Mouse (Mus musculus) layer of hippocampus, adult 18-20 months (tissue): ENCODE measurements around the gene Zfp64. TPM values are rescaled to one million over a fixed set of nuclear protein-coding genes. Genes with fewer than 3 reads are reported as not detected.

Experiments used
- DNase-seq, 2 experiments: peaks; one replicate each; pipeline ENCODE4 v3.0.0; 2022; ENCODE audit warnings: low spot score in 2 of 2
- total RNA-seq, 2 experiments: library from RNA; stranded (reverse); gene quantifications; 2 replicates each; pipeline ENCODE4 v1.2.3; 2021

Gene Zfp64
- total RNA-seq, 2 experiments from 2014 or later, result 15.4 to 16.3 TPM

GRCm38 (mm10) chr2:168954376-168954775, 1.0 kb downstream of the Zfp64 start:
- DNase-seq, result no peak

GRCm38 (mm10) chr2:168948506-168948905, 6.9 kb downstream of the Zfp64 start:
- no peak for DNase-seq

- no peak for DNase-seq
These were observed 7.7 kb downstream of the Zfp64 start for GRCm38 (mm10) chr2:168947663-168948062.

- no peak for DNase-seq
These were observed 11.4 kb downstream of the Zfp64 start for GRCm38 (mm10) chr2:168944011-168944410.

- no peak for DNase-seq
These were observed 15.4 kb downstream of the Zfp64 start for GRCm38 (mm10) chr2:168939941-168940340.

- peak in 1 of 2 experiments; percentile 52 for DNase-seq
These were observed 16.0 kb downstream of the Zfp64 start for GRCm38 (mm10) chr2:168939261-168939933.

- DNase-seq, result no peak
These were observed 18.5 kb downstream of the Zfp64 start for GRCm38 (mm10) chr2:168936896-168937295.

GRCm38 (mm10) chr2:168935165-168935564, 20.2 kb downstream of the Zfp64 start:
- no peak for DNase-seq

GRCm38 (mm10) chr2:168931686-168932085, 23.7 kb downstream of the Zfp64 start:
- DNase-seq, result peak in 1 of 2 experiments; percentile 62

GRCm38 (mm10) chr2:168929691-168930090, 25.7 kb downstream of the Zfp64 start:
- DNase-seq, result peak; percentile 32 to 87

- no peak for DNase-seq
These were observed 28.0 kb downstream of the Zfp64 start for GRCm38 (mm10) chr2:168927401-168927800.

GRCm38 (mm10) chr2:168926257-168926810, 29.1 kb downstream of the Zfp64 start:
- peak; percentile 53 to 83 for DNase-seq

GRCm38 (mm10) chr2:168923706-168924105, 31.7 kb downstream of the Zfp64 start:
- DNase-seq, result peak; percentile 30 to 74

GRCm38 (mm10) chr2:168922466-168922865, 32.9 kb downstream of the Zfp64 start:
- DNase-seq, result no peak

- DNase-seq, result no peak
These were observed 35.4 kb downstream of the Zfp64 start for GRCm38 (mm10) chr2:168920007-168920406.

- no peak for DNase-seq
These were observed 42.3 kb downstream of the Zfp64 start for GRCm38 (mm10) chr2:168912901-168913721.

GRCm38 (mm10) chr2:168912051-168912891, 43.1 kb downstream of the Zfp64 start:
- DNase-seq, result no peak

GRCm38 (mm10) chr2:168911527-168911926, 43.9 kb downstream of the Zfp64 start:
- no peak for DNase-seq

- DNase-seq, result peak in 1 of 2 experiments; percentile 38
These were observed 49.4 kb downstream of the Zfp64 start for GRCm38 (mm10) chr2:168906022-168906421.

GRCm38 (mm10) chr2:168904846-168905245, 50.5 kb downstream of the Zfp64 start:
- DNase-seq, result no peak

GRCm38 (mm10) chr2:168904188-168904587, 51.2 kb downstream of the Zfp64 start:
- DNase-seq, result peak in 1 of 2 experiments; percentile 65
